Mouse (Mus musculus) forebrain, embryonic 13.5 days (tissue): Measurements from ENCODE around the gene St8sia2. TPM values are rescaled to one million over a fixed set of nuclear protein-coding genes. Genes with fewer than 3 reads are reported as not detected.

ENCODE experiments used
- ATAC-seq: fragments of 200-750 bp; cut with Nextera tagmentation; 2 replicates; pipeline ENCODE4 v1.8.0; 2017
- H3K27ac ChIP-seq: fragments of 300-500 bp; sonication (generic); 2 replicates; pipeline ENCODE4 v1.5.1; 2015; ENCODE audit warnings: inconsistent platforms, mild to moderate bottlenecking, moderate library complexity
- H3K27me3 ChIP-seq: fragments of 300-500 bp; sonication (generic); 2 replicates; pipeline ENCODE4 v1.6.1; 2015; ENCODE audit warnings: mild to moderate bottlenecking, inconsistent platforms
- H3K36me3 ChIP-seq: fragments of 300-500 bp; sonication (generic); 2 replicates; pipeline ENCODE4 v1.6.1; 2015; ENCODE audit warnings: mild to moderate bottlenecking, inconsistent platforms; ENCODE audit not compliant: poor library complexity, severe bottlenecking
- H3K4me1 ChIP-seq: fragments of 300-500 bp; sonication (generic); 2 replicates; pipeline ENCODE4 v1.6.1; 2015; ENCODE audit warnings: inconsistent platforms
- H3K4me2 ChIP-seq: fragments of 300-500 bp; sonication (generic); 2 replicates; pipeline ENCODE4 v1.6.1; 2015; ENCODE audit warnings: inconsistent platforms, mild to moderate bottlenecking, moderate library complexity
- H3K4me3 ChIP-seq: fragments of 300-500 bp; sonication (generic); 2 replicates; pipeline ENCODE4 v1.5.1; 2015; ENCODE audit warnings: mild to moderate bottlenecking, inconsistent platforms
- H3K9ac ChIP-seq: fragments of 300-500 bp; sonication (generic); 2 replicates; pipeline ENCODE4 v1.6.1; 2015; ENCODE audit warnings: mild to moderate bottlenecking, inconsistent platforms
- H3K9me3 ChIP-seq: fragments of 300-500 bp; sonication (generic); replicated peaks from 2 replicates; pipeline ENCODE4 v1.6.1; 2016; ENCODE audit warnings: inconsistent platforms
- WGBS: fragments of 180-500 bp; shearing (Covaris S2); methylation state at CpG from one replicate; pipeline ENCODE4 v1.1.7; 2015; 5-methylcytosine and 5-hydroxymethylcytosine counted together
- polyA plus RNA-seq: library from polyadenylated mRNA; unstranded; fragments of >200 nt; fragmentation: Nextera tagmentation; extraction: Ambion mirVana; gene quantifications from 2 replicates; pipeline ENCODE4 v1.2.1, GENCODE M21; 2015

Gene St8sia2
- 53.2 and 58.8 TPM in 2 replicates for polyA plus RNA-seq

DNA sequence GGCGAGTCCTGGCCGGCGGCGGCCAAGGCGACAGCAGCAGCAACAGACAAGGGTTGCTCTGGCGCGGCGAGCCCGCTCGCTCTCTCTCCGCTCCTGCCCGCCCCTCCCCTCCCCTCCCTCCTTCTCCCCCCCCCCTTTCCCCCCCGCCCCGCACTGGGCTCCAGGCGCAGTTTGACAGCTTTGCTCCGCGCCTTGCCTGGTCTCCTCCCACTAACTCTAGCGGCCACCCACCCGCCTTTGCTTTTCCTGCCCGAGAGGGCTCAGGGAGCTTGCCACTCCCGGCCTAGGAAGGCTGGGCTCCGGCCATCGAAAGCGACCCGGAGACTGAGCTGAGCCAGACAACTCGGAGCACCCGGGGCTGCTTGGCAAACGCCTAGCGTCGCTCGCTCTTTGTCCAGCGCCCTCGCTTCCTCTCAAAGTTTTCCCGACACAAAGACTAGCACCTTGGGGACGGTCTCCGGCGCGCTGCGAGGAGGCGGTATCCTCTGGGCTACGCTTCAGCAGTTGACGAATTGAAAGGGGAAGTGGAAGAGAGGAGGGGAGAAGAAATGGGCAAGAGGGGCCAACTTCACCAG is at the start of gene St8sia2:
TSS of gene St8sia2 (minus strand) at position 90 of the 575 bp plus-strand sequence.
- H3K9ac ChIP-seq = peak within 1 kb of the TSS; percentile 99
- peaks cover 11% of the 10 kb centered on the region; the same call in 1 of the 2 replicates for H3K27me3 ChIP-seq
- no peaks in the 10 kb centered on the region for H3K9me3 ChIP-seq
- H3K4me3 ChIP-seq = peak within 1 kb of the TSS; percentile 95
- peak; percentile 90 for ATAC-seq
- H3K27ac ChIP-seq = peak within 1 kb of the TSS; percentile 98
- peak within 1 kb of the TSS; percentile 80 for H3K4me2 ChIP-seq
- H3K4me1 ChIP-seq = peaks cover 39% of the 10 kb centered on the region
- H3K36me3 ChIP-seq = no peaks in the 10 kb centered on the region
- 0% methylated on average over 35 of the region's 42 CpGs for WGBS

DNA sequence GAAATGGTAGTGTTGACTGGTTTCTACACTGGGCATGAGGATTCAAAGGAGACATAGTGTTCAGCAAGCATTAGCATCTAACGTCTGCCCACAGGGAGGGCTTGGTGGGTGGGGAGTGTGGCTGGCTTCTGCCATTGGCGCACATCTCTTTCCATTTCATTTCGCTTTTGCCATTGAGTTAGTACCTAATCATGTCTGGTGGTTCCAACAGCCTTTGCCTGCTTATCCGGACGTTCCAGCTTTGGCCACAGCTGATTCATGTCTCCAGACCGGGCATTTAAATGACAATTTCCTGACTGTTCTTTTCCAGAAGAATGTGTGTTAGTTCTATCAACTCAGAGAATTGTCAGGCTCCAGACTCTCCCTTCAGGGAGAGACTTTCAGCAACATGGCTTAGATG is 47.6 kb upstream of the St8sia2 start:
- WGBS = 89% methylated on average over 6 of the region's 6 CpGs

DNA sequence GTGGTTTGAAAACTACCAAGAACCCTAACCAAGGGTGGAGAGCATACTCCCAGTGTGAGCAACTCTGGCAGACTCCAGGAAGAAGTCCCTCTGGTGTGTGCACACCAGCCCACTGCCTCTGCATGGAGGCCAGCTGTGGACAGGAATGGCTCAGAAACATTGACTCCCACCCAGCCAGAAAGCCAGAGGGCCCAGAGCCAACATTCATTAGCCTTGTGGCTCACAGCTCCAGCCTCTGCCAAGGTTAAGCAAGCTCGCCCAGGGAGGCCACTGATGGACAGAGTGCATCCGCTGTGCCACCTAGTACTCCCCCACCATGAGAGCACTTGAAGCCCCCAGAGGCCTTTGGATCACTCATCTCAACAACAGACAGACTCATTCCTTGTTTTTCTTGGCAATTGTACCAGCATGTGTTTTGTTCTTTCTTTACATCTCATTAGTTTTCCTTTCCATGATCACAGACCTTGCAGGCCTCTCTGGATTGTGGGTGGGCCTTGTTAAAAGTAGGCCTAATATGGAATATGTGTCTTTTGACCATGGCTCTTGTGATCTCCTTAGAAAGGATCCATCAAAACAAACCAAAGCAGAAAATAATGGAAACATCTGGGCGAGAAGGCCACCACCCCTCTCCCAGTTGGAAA is 46.9 kb upstream of the St8sia2 start:
- Histone ChIP-seq H3K9ac (no peak overlapping the region), H3K9me3 (no peaks in the 10 kb centered on the region), H3K4me2 (no peak overlapping the region), H3K36me3 (no peaks in the 10 kb centered on the region), H3K4me3 (no peak overlapping the region), H3K27ac (no peak overlapping the region), H3K4me1 (no peaks in the 10 kb centered on the region), H3K27me3 (no peaks in the 10 kb centered on the region)
- no peak for ATAC-seq
- 84% methylated on average over 3 of the region's 3 CpGs for WGBS

More for the DNA sequence above, 47.6 kb upstream of the St8sia2 start:
- no peak overlapping the region for H3K27ac ChIP-seq
- no peaks in the 10 kb centered on the region for H3K9me3 ChIP-seq
- H3K4me1 ChIP-seq = no peaks in the 10 kb centered on the region
- no peaks in the 10 kb centered on the region for H3K36me3 ChIP-seq
- no peak overlapping the region for H3K4me3 ChIP-seq
- no peak overlapping the region for H3K9ac ChIP-seq
- ATAC-seq = no peak
- no peaks in the 10 kb centered on the region for H3K27me3 ChIP-seq
- no peak overlapping the region for H3K4me2 ChIP-seq

DNA sequence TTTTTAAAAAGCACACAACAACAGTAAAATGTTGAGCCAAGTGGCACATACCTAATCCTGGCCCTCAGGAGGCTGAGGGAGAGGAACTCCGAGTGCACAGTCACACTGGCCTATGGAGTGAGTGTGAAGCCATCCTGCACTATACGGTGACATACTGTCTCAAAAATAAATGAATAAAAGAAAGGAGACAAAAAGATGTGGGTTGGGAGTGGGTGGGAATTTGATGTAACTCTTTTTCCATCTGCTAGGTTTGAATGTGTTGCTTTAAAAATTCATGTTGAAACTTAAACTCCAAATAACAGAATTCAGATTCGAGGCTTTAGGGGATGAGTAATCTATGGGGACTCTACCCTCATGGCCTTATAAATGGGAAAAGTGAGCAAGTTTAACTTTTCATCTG is 46.2 kb upstream of the St8sia2 start:
- H3K36me3 ChIP-seq = no peaks in the 10 kb centered on the region
- H3K4me3 ChIP-seq = no peak overlapping the region
- 89% methylated on average over 3 of the region's 3 CpGs for WGBS
- H3K4me1 ChIP-seq = no peaks in the 10 kb centered on the region
- no peaks in the 10 kb centered on the region for H3K9me3 ChIP-seq
- H3K9ac ChIP-seq = no peak overlapping the region
- H3K4me2 ChIP-seq = no peak overlapping the region
- H3K27ac ChIP-seq = no peak overlapping the region
- no peak for ATAC-seq
- H3K27me3 ChIP-seq = no peaks in the 10 kb centered on the region

DNA sequence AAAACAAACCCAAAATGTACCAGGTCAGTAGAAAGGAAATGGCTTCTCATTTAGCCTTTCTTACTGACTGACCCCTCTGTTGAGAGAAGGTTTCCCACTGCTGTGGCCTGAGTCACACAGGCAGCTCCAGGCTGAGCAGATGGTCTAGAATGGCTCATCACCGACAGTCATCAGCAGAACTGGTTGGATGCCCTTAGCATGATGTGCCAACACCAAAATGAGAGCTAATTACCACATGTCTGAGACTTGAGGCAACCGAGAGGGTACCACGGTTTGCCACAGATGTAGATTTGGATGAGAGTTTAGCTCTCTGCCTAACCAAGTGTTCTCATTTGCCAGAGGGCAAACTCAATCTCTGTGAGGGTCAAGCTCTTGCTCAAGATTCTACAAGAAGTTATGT is 42.3 kb upstream of the St8sia2 start:
- Histone ChIP-seq H3K4me3 (no peak overlapping the region), H3K27me3 (no peaks in the 10 kb centered on the region), H3K36me3 (no peaks in the 10 kb centered on the region), H3K4me1 (no peaks in the 10 kb centered on the region), H3K4me2 (no peak overlapping the region), H3K9ac (no peak overlapping the region), H3K27ac (no peak overlapping the region), H3K9me3 (no peaks in the 10 kb centered on the region)
- no peak for ATAC-seq
- WGBS = 89% methylated on average over 3 of the region's 3 CpGs

DNA sequence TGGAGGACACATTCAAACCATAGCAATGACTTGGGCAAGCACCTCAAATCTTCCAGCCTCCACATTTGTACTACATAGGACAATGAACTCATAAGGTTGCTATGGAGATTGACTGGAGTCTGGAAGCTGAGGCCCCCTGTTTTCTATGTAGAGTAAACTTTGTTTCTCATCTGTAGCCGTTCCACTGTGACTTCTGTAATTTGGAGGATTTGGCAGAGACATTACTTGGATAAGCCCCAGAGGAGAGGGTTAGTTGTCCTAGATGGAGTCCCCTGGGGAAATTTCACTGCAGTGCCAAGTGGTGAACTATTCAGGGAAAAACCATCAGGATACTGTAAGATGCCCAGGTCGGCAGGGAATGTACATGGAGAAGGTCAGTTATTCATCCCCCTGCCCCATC is 34.1 kb upstream of the St8sia2 start:
- Histone ChIP-seq H3K4me2 (no peak overlapping the region), H3K4me3 (no peak overlapping the region), H3K9me3 (no peaks in the 10 kb centered on the region), H3K36me3 (no peaks in the 10 kb centered on the region), H3K4me1 (peaks cover 12% of the 10 kb centered on the region; the same call in 1 of the 2 replicates), H3K27me3 (0 out of 2 replicates have a peak, but pooled peaks cover 5% of the 10 kb centered on the region), H3K27ac (no peak overlapping the region), H3K9ac (no peak overlapping the region)
- no peak for ATAC-seq
- WGBS = 71% methylated on average over 2 of the region's 2 CpGs

DNA sequence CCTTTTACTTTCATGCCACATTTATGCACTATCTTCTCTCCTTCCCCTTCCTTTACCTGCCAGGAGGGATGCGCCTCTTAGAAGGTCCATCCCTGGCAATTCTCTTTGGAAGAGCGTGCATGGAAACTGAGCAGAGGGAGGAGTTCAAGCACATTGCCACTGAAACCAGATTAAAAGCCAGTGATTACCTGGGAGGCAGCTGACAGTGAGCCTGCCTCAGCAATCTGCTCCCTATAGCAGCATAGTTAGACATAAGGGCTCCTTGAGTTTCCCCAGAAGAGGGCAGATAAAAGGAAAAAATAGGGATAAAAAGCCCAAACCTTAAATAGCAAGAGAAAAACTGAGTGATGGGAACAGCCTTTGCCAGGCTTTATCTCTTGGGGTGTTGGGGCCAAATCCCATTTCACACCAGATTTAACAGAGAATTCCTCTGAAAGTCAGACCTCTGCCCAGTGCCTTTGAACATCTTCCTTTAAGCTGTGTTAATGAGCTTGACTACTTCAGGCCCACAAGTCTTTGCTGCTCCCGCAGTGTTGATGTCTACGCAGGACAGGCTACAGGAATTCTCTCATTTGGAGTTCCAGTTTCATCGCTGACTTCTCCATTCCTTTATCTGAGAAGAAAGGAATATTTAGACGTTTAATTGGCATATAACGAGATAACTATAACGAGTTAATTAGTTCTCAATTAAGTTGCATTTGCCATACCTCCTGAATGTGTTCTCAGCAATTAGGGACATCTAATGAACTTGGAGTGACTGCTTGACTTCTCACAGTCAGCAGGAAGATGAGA is 31.9 kb upstream of the St8sia2 start:
- no peaks in the 10 kb centered on the region for H3K36me3 ChIP-seq
- 0 out of 2 replicates have a peak, but pooled peaks cover 5% of the 10 kb centered on the region for H3K27me3 ChIP-seq
- no peak overlapping the region for H3K4me2 ChIP-seq
- no peak for ATAC-seq
- no peak overlapping the region for H3K4me3 ChIP-seq
- peaks cover 12% of the 10 kb centered on the region; the same call in 1 of the 2 replicates for H3K4me1 ChIP-seq
- H3K9me3 ChIP-seq = no peaks in the 10 kb centered on the region
- H3K9ac ChIP-seq = no peak overlapping the region
- no peak overlapping the region for H3K27ac ChIP-seq
- WGBS = 40% methylated on average over 8 of the region's 8 CpGs

DNA sequence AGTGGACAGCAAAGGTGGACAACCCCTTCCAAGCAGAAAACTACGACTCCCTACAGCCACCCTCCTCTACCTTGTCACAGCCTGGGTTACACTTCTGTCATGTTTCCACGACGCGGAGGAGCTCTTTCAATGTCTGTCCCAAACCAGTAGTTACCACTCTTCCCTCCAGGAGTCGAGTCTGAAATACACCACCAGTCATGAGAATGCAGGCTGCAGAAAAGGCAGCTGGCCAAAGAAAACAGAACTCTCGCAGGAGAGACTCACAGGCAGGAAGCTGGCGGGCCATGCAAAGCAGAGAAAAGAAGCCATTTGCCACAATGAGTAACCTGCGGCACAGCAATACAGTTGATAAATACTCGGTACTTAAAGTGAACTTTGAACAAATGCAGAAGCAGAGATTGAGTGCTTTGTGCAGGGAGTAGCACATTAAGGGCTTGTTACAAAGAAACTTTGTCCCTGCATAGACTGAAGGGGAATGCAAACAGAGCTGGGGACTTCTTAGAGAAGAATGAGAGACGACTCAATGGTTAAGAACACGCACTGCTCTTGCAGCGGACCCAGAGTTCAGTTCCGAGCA is 30.2 kb upstream of the St8sia2 start:
- H3K9ac ChIP-seq = no peak overlapping the region
- no peak overlapping the region for H3K4me3 ChIP-seq
- H3K27ac ChIP-seq = no peak overlapping the region
- WGBS = 55% methylated on average over 13 of the region's 13 CpGs
- no peaks in the 10 kb centered on the region for H3K9me3 ChIP-seq
- no peak for ATAC-seq
- H3K4me2 ChIP-seq = no peak overlapping the region
- peaks cover 12% of the 10 kb centered on the region; the same call in 1 of the 2 replicates for H3K4me1 ChIP-seq
- H3K36me3 ChIP-seq = no peaks in the 10 kb centered on the region
- 0 out of 2 replicates have a peak, but pooled peaks cover 5% of the 10 kb centered on the region for H3K27me3 ChIP-seq

DNA sequence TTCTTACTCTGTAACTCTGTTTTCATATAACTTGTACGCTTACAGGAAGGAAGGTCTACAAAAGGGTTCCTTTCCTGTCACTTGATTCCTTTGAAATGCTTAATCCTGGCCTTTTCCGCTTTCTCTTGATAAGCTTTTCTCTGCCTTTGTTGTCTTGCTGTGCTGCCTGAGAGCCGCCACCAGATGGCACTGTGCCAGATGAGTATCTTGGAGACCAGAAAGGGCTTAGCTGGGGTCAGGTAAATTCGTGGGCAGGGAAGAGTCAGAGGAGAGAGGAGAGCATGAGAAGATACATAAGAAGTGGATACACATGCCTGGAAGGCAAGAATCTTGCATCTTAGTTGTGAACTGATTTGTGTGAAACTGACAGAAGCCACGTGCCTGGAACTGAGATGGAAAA is 11.5 kb upstream of the St8sia2 start:
- Histone ChIP-seq H3K36me3 (no peaks in the 10 kb centered on the region), H3K4me3 (no peak overlapping the region), H3K4me1 (peaks cover 7% of the 10 kb centered on the region; the same call in 1 of the 2 replicates), H3K4me2 (no peak overlapping the region), H3K9ac (no peak overlapping the region), H3K27me3 (0 out of 2 replicates have a peak, but pooled peaks cover 4% of the 10 kb centered on the region), H3K9me3 (no peaks in the 10 kb centered on the region), H3K27ac (no peak overlapping the region)
- peak; percentile 72 for ATAC-seq
- 11% methylated on average over 5 of the region's 5 CpGs for WGBS

DNA sequence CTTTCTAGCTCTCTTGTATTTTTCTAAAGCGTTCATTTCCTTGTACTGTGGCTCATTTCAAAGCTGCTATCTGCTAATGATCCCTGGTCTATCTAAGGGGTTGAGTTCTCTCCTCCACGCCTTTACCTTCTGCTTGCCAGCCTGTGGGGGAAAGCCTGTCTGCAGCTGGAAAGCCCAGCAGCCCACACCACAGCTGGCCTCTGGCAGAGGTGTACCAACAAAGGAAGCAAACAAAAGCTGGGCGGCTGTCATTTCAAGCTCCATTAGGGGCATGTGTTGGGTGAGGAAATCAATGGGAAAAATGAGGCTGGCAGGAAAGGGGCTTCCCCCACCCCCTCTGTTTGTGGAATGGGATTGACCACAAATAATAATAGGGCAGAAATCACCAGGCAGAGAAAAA is 10.7 kb upstream of the St8sia2 start:
- peaks cover 7% of the 10 kb centered on the region; the same call in 1 of the 2 replicates for H3K4me1 ChIP-seq
- 42% methylated on average over 3 of the region's 3 CpGs for WGBS
- no peak overlapping the region for H3K4me2 ChIP-seq
- ATAC-seq = 0 out of 2 replicates have a peak, but pooled peaks have one; percentile 16
- no peak overlapping the region for H3K4me3 ChIP-seq
- H3K9ac ChIP-seq = no peak overlapping the region
- H3K27me3 ChIP-seq = 0 out of 2 replicates have a peak, but pooled peaks cover 4% of the 10 kb centered on the region
- no peak overlapping the region for H3K27ac ChIP-seq
- H3K9me3 ChIP-seq = no peaks in the 10 kb centered on the region
- no peaks in the 10 kb centered on the region for H3K36me3 ChIP-seq

DNA sequence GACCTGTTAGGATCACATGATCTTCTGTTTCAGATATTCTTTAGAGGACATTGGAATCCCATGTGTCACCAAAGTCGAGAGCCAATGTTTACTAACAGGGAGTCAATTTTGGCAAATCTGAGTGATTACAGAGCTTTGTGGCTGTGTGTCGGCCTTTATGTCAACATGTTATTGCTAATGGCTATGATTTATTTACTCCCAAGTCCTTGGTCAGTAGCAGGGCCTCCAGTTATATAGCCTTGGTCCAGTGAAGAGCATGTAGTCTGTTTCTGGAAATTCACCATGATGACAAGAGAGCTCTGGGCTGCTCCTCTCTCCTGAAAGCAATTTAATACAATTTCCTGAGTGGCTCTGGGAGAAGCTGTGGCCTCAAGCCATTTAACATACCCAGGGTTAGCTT is 9.1 kb upstream of the St8sia2 start:
- Histone ChIP-seq H3K9ac (no peak overlapping the region), H3K36me3 (no peaks in the 10 kb centered on the region), H3K27me3 (0 out of 2 replicates have a peak, but pooled peaks cover 4% of the 10 kb centered on the region), H3K9me3 (no peaks in the 10 kb centered on the region), H3K4me3 (no peak overlapping the region), H3K27ac (no peak overlapping the region), H3K4me1 (peaks cover 7% of the 10 kb centered on the region; the same call in 1 of the 2 replicates), H3K4me2 (no peak overlapping the region)
- no peak for ATAC-seq
- 86% methylated on average over 2 of the region's 2 CpGs for WGBS
